Mouse (Mus musculus) thymus, adult 18-20 months (tissue): Measurements from ENCODE around the gene Atp6v0a1.

Experiments used
- DNase-seq, 2 experiments: peaks; one replicate each; pipeline ENCODE4 v3.0.0; 2022; ENCODE audit warnings: mixed read lengths in 2 of 2

Atp6v0a1 gene

DNA sequence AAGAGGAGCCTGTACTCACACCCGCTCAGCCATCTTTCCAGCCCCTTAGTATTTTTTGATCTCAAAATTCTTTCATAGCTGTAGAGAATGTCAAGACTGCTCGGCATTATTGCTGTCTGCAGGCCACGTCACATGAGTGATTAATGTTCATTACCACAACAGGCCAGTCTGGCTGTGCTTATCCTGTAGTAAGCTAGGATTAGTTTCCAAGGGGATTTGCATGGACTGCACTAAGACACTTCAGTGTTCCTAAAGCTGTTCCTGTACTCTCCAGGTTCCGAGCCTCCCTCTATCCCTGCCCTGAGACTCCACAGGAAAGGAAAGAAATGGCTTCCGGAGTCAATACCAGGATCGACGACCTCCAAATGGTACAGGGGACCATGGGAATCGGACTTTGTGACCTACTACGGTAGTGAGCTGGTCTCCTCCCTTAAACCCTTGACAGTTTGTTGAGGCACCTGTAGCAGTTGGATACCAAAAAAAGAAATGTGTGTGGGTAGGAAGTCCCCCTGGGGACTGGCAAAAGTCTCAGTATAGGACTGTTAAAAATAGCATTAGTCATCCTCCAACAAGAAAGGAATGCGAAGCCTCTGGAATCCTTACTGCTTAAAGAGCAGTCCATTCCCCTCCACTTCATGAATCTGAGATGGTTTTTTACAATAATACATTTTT lies 21.0 kb downstream of the Atp6v0a1 start:
- DNase-seq, result no peak

DNA sequence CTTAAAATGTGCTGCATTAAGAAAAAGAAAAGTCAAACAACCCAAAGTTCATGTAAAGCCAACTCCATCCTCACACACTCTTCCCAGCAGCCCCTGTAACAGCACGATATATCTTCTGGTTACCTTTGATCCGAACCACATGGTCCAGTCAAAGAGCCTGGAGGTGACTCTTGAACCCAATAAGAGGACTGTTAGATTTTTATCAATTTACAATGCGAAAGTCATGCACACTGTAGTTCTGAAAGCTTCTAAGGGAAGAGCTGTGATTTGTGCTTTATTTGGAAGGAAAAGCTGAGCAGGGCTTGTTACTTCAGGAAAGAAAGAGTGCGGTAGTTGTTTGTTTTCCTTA lies 21.5 kb downstream of the Atp6v0a1 start:
- no peak for DNase-seq

DNA sequence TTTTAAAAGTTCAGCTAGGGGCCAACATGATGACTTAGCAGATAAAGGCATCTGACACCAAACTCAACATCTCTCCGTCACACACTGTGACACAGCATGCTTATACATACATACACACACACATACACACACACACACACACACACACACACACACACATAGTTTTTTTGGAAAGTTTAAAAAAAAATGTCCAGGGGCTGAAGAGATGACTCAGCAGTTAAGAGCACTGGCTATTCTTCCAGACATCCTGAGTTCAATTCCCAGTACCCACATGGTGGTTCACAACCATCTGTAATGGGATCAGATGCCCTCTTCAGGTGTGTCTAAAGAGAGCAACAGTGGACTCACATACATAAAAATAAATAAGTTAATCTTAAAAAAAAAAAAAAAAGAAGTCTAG lies 22.2 kb downstream of the Atp6v0a1 start:
- DNase-seq, result no peak

DNA sequence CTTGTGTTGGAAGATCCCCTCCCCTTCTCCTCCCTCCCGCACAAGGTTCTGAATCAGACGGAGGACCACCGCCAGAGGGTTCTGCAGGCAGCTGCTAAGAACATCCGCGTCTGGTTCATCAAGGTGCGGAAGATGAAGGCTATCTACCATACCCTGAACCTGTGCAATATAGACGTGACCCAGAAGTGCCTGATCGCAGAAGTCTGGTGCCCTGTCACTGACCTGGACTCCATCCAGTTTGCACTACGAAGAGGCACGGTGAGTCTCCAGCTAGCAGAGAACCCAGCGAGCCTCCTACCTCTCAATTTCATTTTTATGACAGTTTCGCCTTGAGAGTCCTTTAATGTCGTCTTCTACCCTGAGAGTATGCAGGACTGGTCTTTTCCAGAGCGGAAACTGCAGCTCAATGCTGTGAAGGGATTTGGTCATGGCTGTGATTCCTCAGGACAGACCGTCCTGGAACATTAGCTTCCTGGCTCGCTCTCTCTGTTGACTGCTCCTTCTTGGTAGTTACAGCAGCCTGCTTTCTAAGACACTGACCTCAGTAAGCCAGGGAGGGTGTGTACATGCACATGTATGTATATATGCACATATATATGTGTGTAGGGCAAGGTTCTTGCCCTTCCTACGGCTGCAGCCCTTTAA lies 24.7 kb downstream of the Atp6v0a1 start:
- no peak for DNase-seq

DNA sequence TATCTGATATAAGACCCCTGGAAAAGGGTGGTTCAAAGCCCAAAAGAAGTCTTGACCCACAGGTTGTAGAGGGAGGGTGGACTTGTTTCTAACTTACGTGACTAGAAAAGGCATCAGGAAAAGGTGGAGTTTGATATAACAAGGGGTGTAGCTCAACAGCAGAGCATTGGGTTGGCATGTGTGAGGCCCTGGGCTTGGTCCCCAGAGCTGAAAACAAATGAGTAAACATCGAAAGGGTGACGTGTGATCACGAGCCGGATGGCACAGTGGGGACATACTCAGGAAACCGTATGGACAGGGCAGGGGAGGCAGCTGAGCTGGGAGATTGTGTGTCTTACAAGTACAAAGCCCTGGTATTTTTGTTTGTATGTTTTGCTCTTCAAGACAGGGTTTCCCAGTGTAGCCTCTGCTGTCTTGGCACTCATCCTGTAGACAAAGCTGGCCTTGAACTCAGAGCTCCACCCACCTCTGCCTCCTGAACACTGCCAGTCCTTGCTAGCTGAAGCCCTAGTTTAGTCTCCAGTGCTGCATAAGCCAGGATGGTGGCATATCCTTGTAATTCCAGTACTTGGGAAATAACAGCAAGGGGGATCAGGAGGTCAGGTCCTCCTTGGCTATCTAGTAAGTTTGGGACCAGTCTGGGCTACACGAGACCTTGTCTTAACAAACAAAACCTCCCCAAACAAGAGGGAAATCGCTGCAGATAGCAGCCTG lies 25.5 kb downstream of the Atp6v0a1 start:
- no peak for DNase-seq

DNA sequence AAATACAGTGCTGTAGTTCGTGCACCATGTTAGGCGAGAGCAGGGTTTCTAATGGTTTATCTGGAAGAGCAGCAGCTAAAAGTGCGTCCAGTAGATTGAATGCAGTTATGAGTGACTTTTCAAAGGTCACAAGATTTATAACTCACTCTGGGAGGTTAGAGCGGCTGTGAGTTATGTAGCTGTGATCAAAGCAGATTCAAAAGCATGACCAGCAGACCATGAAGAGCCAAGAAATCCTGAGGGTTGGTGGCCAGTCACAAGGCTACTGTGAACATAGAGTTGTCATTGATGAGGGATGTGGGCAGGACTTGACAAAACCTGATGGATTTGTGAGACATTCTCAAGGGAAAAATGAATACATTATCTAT lies 26.1 kb downstream of the Atp6v0a1 start:
- no peak for DNase-seq

DNA sequence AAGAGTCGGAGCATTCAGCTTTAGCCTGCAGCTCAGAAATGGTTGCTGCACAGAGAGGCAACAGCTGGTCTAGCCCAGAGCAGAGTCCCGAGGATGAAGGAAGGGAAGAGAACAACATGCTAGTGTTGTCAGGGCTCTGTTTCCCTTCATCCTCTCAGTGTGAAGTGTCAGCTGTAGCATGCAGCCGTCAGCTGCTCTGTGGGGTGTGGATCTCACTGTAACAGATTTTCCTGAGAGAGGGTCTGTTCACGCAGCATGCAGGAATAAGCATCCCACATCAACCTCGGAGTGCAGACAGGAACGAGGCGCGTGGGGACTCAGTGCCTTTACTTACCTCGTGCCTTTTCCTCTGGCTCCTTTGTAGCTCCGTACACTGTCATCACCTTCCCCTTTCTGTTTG lies 28.5 kb downstream of the Atp6v0a1 start:
- DNase-seq, result no peak

DNA sequence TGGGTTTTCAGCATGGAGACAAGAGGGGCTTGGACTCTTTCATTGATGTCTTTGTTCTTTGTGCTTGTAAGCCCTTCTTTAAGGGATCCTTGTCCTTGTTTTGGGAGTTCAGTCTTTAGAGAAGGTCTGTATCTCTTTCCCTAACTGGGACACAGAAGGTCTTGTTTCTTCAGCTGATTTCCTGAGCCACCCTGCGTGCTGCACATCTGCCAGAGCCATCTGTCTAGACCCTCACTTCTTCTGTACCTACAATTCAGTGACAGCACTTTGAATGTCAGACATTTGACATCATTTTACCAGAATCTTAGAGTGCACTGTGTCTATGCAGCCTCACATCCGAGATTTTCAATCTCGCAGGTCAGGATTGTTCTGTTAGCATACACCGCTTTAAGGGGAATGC lies 36.6 kb downstream of the Atp6v0a1 start:
- DNase-seq, result no peak

DNA sequence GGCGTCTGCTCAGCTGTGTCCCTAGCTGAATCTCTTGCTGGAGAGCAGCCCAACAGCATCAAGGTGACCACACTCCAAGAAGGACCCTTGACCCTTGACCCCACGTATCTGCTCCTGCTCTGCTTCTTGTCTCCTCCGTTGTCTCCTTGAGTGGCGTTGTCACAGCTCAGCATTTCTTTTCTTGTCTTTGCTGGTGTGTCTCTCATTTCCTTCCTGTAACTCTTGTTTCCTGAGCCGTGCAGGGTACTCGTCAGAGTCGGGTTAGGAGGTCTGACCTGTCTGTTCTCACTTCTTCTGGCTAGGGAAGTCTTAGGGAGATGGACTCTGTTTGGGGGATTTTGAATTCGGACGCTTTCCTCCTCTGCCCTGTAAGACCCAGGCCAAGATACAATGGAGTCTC lies 37.2 kb downstream of the Atp6v0a1 start:
- no peak for DNase-seq

DNA sequence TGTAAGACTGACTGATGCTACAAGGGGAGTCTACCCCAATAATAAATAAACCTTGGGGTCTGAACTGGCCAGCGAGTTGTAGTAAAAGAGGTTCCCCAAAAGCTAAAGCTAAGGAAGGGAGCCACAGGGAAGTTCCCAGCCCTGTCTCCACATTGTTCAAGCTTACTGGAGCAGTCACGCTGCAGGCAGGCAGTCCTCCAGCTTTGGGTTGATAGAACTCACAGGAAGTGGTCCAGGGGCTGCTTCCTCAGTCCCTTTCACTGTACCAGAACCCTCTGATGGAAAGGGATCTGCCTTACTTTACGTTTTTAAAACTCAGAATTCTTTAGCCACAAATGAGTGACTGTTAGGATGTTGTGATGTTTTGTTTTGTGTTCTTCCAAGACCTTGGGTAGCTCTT lies 38.2 kb downstream of the Atp6v0a1 start:
- no peak for DNase-seq

DNA sequence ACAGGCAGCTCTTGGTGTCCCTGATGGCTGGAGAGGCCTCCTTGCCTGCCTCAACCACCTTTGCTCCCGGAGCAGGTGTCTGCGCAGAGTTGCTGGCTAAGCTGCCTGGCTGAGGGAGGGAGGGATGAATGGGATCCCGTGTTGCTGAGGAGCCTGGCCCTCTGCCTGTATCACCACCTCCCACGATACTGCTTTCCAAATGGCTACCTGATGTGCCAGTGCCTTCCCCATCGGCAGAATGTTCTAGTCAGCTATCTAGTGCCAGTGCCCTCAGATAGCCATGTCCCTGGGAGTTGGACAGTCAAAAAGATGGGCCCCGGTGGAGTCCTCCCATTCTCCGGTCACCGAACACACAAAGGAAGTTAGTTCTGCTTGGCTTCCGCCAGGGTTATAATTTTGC lies 41.1 kb downstream of the Atp6v0a1 start:
- no peak for DNase-seq

DNA sequence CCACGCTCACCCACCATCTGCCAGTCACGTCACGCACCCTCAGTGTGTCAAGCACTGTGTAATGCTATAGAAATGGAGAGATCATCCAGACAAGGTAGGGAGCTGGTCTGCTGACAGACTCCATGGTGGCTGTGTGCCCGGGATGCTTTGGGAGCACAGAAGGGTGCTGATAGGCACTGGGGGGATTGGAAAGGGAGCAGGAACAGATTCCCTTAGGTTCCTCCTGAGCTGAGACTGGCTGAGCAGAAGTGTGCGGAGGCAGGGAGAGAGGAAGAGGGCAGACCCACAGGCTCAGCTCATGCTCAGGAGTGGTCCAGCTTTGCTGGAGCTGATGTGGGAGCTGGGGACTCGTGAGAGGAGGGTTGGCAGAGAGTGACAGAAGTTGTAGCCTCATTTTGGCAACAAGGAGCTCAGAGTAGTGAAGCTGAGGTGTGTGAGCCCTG lies 41.8 kb downstream of the Atp6v0a1 start:
- DNase-seq, result no peak

DNA sequence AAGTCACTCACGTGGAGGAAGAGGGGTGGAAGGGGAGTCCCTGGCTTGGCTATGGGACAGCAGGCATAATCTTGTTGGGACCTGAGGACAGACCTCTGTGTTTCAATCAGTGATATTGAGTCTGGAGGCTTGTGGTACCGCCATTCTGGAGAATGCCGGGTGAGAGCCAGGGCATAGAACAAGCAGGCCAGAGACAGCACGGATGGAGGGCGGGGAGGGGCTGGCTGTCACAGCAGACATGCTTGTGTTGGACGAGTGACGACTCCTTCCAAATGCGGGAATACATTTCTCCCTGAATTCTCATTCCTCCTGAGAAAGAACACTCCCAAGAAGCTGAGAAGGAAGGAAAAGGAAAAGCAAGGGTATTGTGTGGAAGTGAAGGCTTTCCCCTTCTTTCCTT lies 42.4 kb downstream of the Atp6v0a1 start:
- no peak for DNase-seq

DNA sequence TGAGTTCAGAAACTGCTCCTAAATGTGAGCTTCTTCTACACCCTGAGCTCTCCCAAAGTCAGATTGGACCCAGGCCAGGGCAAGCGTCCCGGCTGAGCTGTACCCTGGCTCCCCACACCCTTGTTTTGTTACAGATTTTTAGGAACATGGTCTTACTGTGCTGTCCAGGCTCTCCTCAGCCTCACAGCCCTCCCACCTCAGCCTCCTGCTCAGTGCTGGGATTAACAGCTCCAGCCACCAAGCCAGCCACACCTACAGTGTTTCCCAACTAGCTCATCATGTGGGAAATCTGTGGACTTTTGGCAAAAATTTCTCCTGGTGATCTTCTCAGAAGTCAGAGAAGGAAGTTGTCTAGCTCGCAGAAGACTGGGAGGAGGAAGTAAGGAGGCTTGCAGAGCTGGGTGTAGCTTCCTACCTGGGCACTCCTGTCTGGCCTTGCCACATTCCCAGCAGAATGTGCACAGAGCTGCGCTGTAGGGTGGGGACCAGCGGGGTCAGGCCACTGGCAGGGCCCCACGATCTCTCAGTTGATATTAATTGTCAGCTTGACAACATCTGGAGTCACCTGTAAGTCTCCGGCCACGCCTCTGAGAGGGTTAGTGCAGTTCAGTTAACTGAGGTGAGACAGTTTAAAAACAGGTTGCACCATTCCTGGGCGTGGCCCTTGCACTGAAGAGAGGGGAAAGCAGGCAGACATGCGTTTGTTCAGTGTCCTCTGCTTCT lies 43.7 kb downstream of the Atp6v0a1 start:
- no peak for DNase-seq

DNA sequence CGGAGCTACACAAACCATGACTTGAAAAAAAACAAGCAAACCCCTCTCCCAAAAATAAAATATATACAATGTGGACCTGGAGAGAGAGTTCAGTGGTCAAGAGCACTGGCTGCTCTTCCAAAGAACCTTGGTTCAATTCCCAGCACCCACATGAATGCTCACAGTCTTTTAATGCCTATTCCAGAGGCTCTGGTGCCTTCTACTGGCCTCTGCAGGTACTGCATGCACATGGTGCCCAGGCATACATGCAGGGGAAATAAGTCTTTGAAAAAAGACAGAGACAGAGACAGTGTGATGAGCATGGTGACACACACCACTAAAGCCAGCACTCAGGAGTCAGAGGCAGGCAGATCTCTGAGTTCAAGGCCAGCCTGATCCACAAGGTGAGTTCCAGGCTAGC lies 44.7 kb downstream of the Atp6v0a1 start:
- no peak for DNase-seq

DNA sequence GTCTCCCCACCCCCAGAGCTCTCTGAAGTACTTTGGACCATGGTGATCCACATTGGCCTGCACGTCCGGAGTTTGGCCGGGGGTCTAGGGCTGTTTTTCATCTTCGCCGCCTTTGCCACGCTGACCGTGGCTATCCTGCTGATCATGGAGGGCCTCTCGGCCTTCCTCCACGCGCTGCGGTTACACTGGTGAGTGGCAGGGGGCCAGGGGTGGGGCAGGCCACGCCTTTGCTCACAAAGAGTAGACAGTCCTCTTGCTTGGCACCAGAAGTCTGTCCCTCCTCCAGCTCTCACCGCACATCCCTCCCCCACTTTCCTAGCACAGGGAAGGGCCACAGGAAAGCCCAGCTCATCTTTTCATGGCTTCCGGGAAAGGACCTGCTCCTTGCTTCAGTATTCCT lies 46.2 kb downstream of the Atp6v0a1 start:
- no peak for DNase-seq

DNA sequence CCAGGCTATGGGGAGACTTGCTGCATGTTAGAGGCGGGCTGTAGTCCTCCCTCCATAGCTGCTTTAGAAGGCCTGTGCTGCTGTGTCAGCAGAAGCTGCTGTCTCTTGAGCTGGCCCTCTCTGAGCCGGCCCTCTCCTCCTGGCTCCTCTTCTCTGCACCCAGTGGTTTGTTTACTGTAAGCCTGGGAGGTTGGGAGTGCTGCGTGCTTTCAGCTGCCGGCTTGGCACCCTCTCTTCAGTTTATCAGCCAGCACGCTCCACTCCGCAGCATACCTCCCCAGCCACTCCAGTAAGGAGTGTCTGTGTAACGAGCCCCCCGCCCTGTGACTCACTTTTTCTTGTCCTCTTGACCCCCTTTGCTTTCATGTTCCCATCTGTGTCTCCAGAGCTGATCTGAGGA lies 47.6 kb downstream of the Atp6v0a1 start:
- DNase-seq, result no peak

DNA sequence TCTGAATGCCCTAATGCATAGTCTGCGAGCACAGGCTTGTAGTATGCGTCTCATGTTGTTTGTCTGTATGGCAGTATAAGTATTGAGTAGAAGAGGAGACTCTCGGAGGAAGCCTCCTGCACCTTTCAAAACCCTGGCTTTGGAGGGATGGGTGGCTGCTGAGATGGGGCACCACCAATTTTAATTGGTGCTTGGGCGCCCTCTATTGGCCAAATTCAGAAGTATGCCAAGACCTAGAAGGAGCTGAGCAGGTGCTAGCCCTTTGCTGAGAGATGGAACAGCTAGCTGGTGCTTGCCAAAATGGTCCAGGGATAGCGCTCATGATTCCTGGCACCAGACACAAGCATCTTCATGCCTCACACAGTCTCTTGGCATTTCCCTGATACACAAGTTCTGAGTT lies 48.6 kb downstream of the Atp6v0a1 start:
- peak; percentile 62 to 75 for DNase-seq

DNA sequence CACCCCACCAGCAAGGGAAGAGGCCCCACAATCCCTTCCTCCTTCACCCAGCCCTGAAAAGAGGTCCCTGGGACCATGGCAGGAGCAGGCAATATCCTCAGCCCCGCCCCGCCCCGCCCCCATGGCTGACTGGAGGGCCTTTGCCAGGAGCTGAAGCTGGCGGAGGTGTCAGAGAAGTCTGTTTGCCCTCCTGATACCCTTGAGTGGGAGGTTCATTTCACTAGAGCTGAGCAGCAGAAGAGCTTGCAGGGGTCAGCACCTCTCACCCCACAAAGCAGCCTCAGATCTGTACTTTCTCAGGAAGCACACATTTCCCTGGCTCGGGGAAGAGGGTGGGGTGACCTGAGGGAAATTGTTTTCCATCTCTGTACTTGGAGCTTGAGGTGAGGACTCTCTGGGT lies 49.5 kb downstream of the Atp6v0a1 start:
- no peak for DNase-seq

DNA sequence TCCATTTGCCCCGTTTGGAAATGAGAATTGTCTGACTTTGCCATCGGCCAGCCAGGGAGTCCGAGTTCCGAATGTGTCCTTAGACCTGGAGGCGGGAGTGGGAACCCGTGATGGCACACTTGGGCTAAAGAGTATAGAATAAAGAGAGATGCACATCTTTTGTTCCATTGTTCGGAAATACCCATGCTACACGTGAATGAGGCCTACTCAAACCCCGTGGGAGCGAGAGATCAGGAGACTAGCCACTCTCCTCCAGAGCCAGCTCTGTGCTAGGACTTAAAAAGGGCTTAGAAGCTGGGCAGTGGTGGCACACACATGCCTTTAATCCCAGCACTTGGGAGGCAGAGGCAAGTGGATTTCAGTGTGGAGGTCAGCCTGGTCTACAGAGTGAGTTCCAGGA lies 50.2 kb downstream of the Atp6v0a1 start:
- no peak for DNase-seq

DNA sequence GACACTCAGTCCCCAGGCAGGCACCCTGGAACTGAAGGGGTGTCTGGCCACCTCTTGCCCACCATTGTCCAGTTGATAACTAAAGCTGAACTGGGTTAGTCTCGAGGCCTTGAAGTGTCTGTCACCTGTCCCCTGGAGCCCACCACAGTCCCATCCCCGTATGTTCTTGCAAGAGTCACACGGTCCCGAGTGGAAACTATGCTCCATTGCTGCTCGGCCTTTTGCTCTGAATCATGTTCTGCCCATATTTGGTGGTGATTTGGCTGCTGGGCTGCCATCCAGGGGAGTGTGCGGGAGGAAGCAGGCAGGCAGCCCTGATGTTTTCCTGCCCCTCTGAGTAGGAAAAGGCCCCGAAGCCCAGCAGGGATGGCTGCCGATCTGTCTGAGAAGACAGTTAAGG lies 50.9 kb downstream of the Atp6v0a1 start:
- no peak for DNase-seq

DNA sequence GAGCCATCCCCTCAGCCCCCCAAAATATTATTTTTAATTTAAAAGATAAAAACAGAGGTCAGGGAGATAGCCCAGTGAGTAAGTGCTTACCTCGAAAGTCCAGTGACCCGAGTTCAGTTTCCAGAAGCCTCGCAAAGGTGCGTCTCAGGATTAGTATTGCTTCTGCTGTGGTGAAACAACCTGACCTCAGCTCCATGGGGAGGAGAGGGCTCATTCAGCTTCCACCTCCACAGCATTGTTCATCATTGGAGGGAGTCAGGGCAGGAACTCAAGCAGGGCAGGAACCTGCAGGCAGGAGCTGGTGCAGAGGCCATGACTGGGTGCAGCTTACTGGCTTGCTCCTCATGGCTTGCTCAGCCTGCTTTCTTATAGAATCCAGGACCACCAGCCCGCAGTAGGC lies 51.8 kb downstream of the Atp6v0a1 start:
- no peak for DNase-seq

DNA sequence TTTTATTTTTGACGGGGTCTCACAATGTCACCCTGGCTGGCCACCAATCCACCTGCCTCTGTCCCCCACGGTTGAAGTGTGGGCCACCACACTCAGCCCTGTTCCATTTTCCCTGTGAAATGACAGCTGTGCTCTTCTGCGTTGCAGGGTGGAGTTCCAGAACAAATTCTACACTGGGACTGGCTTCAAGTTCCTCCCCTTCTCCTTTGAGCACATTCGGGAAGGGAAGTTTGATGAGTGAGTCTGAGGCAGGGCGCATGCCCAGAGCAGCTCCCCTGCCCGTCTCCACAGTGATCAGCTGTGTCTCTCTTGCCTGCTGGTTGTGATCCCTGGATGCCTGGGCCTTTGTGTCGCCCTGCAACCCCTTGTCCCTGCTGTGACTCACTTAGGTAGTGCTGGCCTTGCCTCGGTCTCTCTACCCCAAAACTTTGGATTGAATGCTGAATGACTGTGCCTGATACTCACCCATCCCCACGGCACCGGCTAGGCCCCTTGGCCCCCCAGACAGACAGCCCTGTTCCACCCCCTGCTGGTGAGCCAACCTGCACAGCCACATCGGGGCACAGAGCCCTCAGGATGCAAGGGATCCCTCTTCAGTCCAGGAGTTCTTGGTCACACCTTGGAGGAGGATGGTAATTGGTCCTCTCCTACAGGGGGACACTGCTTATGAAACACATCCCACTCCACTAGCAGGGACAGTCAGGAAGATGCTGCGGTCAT lies 53.1 kb downstream of the Atp6v0a1 start:
- DNase-seq, result no peak
